Mouse (Mus musculus): ENCODE measurements around the gene Dgkz. TPM values are rescaled to one million over a fixed set of nuclear protein-coding genes. Genes with fewer than 3 reads are reported as not detected.
A peak's percentile ranks its signal among the peaks of the same experiment; 100 is the strongest.

Gene Dgkz
- polyA plus RNA-seq, 1 experiment from 2014 or later = 33.6 TPM

DNA sequence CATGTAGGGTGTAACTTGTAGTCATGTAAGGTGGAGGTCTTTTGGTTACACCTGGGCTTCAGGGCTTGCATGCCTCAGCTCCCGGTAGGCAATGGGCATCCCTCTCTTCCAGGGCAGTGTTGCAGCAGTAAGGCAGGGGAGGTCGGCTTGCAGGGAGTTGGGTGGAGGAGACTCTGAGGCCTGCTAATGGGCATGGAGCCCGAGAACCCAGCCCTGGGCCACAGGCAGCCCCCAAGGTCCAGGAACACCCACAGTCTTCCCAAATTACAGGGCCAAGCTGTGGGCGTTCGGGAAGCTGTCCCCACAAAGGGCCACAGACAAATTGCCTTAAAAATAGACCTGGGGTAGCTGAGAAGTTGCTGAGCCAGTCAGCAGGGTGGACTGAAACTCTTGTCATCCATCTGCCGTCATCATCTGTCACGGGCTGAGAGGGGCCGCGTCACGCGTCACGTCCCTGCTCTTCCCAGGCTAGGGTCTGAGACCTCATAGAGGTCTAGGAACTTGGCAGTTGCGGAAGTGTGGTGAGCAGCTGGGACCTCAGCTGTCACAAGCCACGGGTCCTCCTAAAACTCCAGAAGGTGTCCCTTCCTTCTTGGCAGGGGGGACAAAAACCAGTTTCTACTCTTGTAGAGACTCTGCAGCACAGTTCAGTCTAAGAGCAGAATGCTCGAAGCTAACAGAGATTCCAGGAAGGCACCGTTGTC is 22.4 kb upstream of the Dgkz start:
- no peak overlapping the region for H3K9ac ChIP-seq (replicated peaks; ENCODE audit: low read depth, low read length)
- H3K27ac ChIP-seq (ENCODE audit: low read length) = no peak overlapping the region
- ATAC-seq = no peak
- no peaks in the 10 kb centered on the region for H3K4me1 ChIP-seq (replicated peaks; ENCODE audit: control insufficient read depth, insufficient read depth, low read length)
- H3K4me3 ChIP-seq (replicated peaks; ENCODE audit: low read length) = no peak overlapping the region
- H3K27me3 ChIP-seq (replicated peaks; ENCODE audit: control insufficient read depth, insufficient read depth, low read length) = no peaks in the 10 kb centered on the region
- 83% methylated on average over 16 of the region's 16 CpGs for WGBS
- H3K9me3 ChIP-seq (ENCODE audit: control insufficient read depth, low read length) = no peaks in the 10 kb centered on the region
- no peaks in the 10 kb centered on the region for H3K36me3 ChIP-seq (ENCODE audit: control insufficient read depth, insufficient read depth)
- no peak overlapping the region for H3K4me2 ChIP-seq (ENCODE audit: low read length)

- H3K9ac ChIP-seq (replicated peaks; ENCODE audit: low read depth, low read length) = no peak overlapping the region
- H3K36me3 ChIP-seq (ENCODE audit: control insufficient read depth, insufficient read depth) = no peaks in the 10 kb centered on the region
- no peaks in the 10 kb centered on the region for H3K27me3 ChIP-seq (replicated peaks; ENCODE audit: control insufficient read depth, insufficient read depth, low read length)
- 91% methylated on average over 5 of the region's 5 CpGs for WGBS
- no peak overlapping the region for H3K4me3 ChIP-seq (replicated peaks; ENCODE audit: low read length)
- no peak overlapping the region for H3K4me2 ChIP-seq (ENCODE audit: low read length)
- H3K9me3 ChIP-seq (ENCODE audit: control insufficient read depth, low read length) = no peaks in the 10 kb centered on the region
- no peak overlapping the region for H3K27ac ChIP-seq (ENCODE audit: low read length)
- H3K4me1 ChIP-seq (replicated peaks; ENCODE audit: control insufficient read depth, insufficient read depth, low read length) = no peaks in the 10 kb centered on the region
- ATAC-seq = no peak
Measured at GRCm38 (mm10) chr2:91996006-91996405, 20.3 kb upstream of the Dgkz start.

DNA sequence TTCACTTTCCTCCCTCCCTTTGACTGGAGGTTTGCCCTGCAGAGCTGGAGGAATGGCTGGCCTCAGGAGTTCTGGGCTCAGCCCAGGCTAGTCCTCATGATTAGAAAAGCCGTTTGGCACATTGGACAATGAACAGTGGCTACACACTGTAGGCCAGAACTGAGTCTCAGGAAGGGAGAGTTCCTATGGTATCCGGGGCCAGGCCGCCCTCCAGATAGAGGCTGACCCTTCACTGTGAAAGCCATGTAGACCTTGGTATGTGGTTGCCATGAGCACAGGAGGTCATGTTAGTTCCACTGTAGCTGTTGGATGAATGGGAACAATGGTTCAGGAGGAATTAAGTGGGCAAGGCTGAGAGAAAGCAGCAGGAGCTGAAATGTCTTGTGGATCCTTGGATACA is 17.7 kb upstream of the Dgkz start:
- Histone ChIP-seq H3K4me1 (replicated peaks; ENCODE audit: control insufficient read depth, insufficient read depth, low read length) (no peaks in the 10 kb centered on the region), H3K9ac (replicated peaks; ENCODE audit: low read depth, low read length) (no peak overlapping the region), H3K9me3 (ENCODE audit: control insufficient read depth, low read length) (no peaks in the 10 kb centered on the region), H3K27me3 (replicated peaks; ENCODE audit: control insufficient read depth, insufficient read depth, low read length) (no peaks in the 10 kb centered on the region), H3K36me3 (ENCODE audit: control insufficient read depth, insufficient read depth) (no peaks in the 10 kb centered on the region), H3K27ac (ENCODE audit: low read length) (no peak overlapping the region), H3K4me2 (ENCODE audit: low read length) (no peak overlapping the region), H3K4me3 (replicated peaks; ENCODE audit: low read length) (no peak overlapping the region)
- ATAC-seq = no peak
- WGBS = 63% methylated on average over 3 of the region's 3 CpGs

DNA sequence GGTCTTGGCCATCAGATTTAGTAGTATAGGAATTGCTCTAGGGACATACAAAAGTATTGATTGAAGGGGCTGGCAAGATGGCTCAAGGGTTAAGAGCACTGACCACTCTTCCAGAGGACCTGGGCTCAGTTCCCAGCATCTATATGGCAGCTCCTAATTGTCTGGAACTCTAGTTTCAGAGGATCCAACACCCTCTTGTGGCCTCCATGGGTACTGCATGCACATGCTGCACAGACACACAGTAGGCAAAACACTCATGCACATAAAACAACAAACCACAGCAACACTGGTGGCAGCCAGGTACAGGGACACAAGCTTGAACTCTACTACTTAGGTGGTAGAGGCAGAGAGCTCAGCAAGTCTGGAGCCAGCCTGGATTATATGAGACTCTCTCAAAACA is 14.1 kb upstream of the Dgkz start:
- ATAC-seq = no peak
- H3K9ac ChIP-seq (replicated peaks; ENCODE audit: low read depth, low read length) = no peak overlapping the region
- H3K36me3 ChIP-seq (ENCODE audit: control insufficient read depth, insufficient read depth) = no peaks in the 10 kb centered on the region
- 0 out of 2 replicates have a peak, but pooled peaks cover 5% of the 10 kb centered on the region for H3K4me1 ChIP-seq (replicated peaks; ENCODE audit: control insufficient read depth, insufficient read depth, low read length)
- H3K9me3 ChIP-seq (ENCODE audit: control insufficient read depth, low read length) = no peaks in the 10 kb centered on the region
- H3K4me3 ChIP-seq (replicated peaks; ENCODE audit: low read length) = no peak overlapping the region
- H3K4me2 ChIP-seq (ENCODE audit: low read length) = no peak overlapping the region
- no peaks in the 10 kb centered on the region for H3K27me3 ChIP-seq (replicated peaks; ENCODE audit: control insufficient read depth, insufficient read depth, low read length)
- no peak overlapping the region for H3K27ac ChIP-seq (ENCODE audit: low read length)

- peak; percentile 46; the same call in 1 of the 2 replicates for ATAC-seq
- Histone ChIP-seq H3K36me3 (ENCODE audit: control insufficient read depth, insufficient read depth) (no peaks in the 10 kb centered on the region), H3K9me3 (ENCODE audit: control insufficient read depth, low read length) (no peaks in the 10 kb centered on the region), H3K4me1 (replicated peaks; ENCODE audit: control insufficient read depth, insufficient read depth, low read length) (peaks cover 11% of the 10 kb centered on the region; the same call in 1 of the 2 replicates), H3K27ac (ENCODE audit: low read length) (no peak overlapping the region), H3K4me2 (ENCODE audit: low read length) (no peak overlapping the region), H3K4me3 (replicated peaks; ENCODE audit: low read length) (no peak overlapping the region), H3K9ac (replicated peaks; ENCODE audit: low read depth, low read length) (no peak overlapping the region), H3K27me3 (replicated peaks; ENCODE audit: control insufficient read depth, insufficient read depth, low read length) (no peaks in the 10 kb centered on the region)
- 2% methylated on average over 3 of the region's 3 CpGs for WGBS
Measured at GRCm38 (mm10) chr2:91987542-91987941, 11.9 kb upstream of the Dgkz start.

GRCm38 (mm10) chr2:91986071-91986470 is 10.4 kb upstream of the Dgkz start:
- Histone ChIP-seq H3K9me3 (ENCODE audit: control insufficient read depth, low read length) (no peaks in the 10 kb centered on the region), H3K27ac (ENCODE audit: low read length) (no peak overlapping the region), H3K9ac (replicated peaks; ENCODE audit: low read depth, low read length) (no peak overlapping the region), H3K4me1 (replicated peaks; ENCODE audit: control insufficient read depth, insufficient read depth, low read length) (peaks cover 11% of the 10 kb centered on the region; the same call in 1 of the 2 replicates), H3K36me3 (ENCODE audit: control insufficient read depth, insufficient read depth) (no peaks in the 10 kb centered on the region), H3K27me3 (replicated peaks; ENCODE audit: control insufficient read depth, insufficient read depth, low read length) (no peaks in the 10 kb centered on the region), H3K4me3 (replicated peaks; ENCODE audit: low read length) (no peak overlapping the region), H3K4me2 (ENCODE audit: low read length) (no peak overlapping the region)
- ATAC-seq = peak; percentile 39
- 3% methylated on average over 5 of the region's 5 CpGs for WGBS

- Histone ChIP-seq H3K9ac (replicated peaks; ENCODE audit: low read depth, low read length) (no peak overlapping the region), H3K36me3 (ENCODE audit: control insufficient read depth, insufficient read depth) (no peaks in the 10 kb centered on the region), H3K9me3 (ENCODE audit: control insufficient read depth, low read length) (no peaks in the 10 kb centered on the region), H3K27ac (ENCODE audit: low read length) (no peak overlapping the region), H3K4me1 (replicated peaks; ENCODE audit: control insufficient read depth, insufficient read depth, low read length) (peaks cover 11% of the 10 kb centered on the region; the same call in 1 of the 2 replicates), H3K4me3 (replicated peaks; ENCODE audit: low read length) (no peak overlapping the region), H3K4me2 (ENCODE audit: low read length) (no peak overlapping the region), H3K27me3 (replicated peaks; ENCODE audit: control insufficient read depth, insufficient read depth, low read length) (no peaks in the 10 kb centered on the region)
- no peak for ATAC-seq
- WGBS = 43% methylated on average over 9 of the region's 9 CpGs
Measured at GRCm38 (mm10) chr2:91984906-91985525, 9.4 kb upstream of the Dgkz start.

- Histone ChIP-seq H3K36me3 (ENCODE audit: control insufficient read depth, insufficient read depth) (no peaks in the 10 kb centered on the region), H3K4me1 (replicated peaks; ENCODE audit: control insufficient read depth, insufficient read depth, low read length) (peaks cover 11% of the 10 kb centered on the region; the same call in 1 of the 2 replicates), H3K4me2 (ENCODE audit: low read length) (peak overlapping the region; percentile 39), H3K9me3 (ENCODE audit: control insufficient read depth, low read length) (no peaks in the 10 kb centered on the region), H3K4me3 (replicated peaks; ENCODE audit: low read length) (0 out of 2 replicates have a peak overlapping the region, but pooled peaks have one; percentile 1), H3K27me3 (replicated peaks; ENCODE audit: control insufficient read depth, insufficient read depth, low read length) (no peaks in the 10 kb centered on the region), H3K27ac (ENCODE audit: low read length) (no peak overlapping the region), H3K9ac (replicated peaks; ENCODE audit: low read depth, low read length) (peak overlapping the region; percentile 2; the same call in 1 of the 2 replicates)
- ATAC-seq = peak; percentile 65
- 2% methylated on average over 6 of the region's 13 CpGs for WGBS
Measured at GRCm38 (mm10) chr2:91984439-91984838, 8.8 kb upstream of the Dgkz start.

DNA sequence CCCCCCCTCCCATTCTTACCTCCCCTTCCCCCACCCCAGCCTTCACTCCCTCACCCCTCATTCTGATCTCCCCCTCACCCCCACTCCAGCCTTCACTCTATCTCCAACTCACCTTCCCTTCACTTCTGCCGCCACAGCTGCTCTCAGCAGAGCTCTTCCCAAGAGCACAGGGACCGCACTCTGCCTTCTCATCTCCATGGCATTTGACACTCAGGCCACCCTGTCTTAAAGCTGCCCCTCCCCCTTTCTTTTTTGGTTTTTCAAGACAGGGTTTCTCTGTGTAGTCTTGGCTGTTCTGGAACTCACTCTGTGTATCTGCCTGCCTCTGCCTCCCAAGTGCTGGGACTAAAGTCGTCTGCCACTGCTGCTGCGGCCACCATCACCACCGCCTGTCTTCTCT is 5.2 kb upstream of the Dgkz start:
- Histone ChIP-seq H3K4me3 (replicated peaks; ENCODE audit: low read length) (no peak overlapping the region), H3K9me3 (ENCODE audit: control insufficient read depth, low read length) (no peaks in the 10 kb centered on the region), H3K9ac (replicated peaks; ENCODE audit: low read depth, low read length) (no peak overlapping the region), H3K27ac (ENCODE audit: low read length) (no peak overlapping the region), H3K36me3 (ENCODE audit: control insufficient read depth, insufficient read depth) (no peaks in the 10 kb centered on the region), H3K4me2 (ENCODE audit: low read length) (no peak overlapping the region), H3K4me1 (replicated peaks; ENCODE audit: control insufficient read depth, insufficient read depth, low read length) (peaks cover 23% of the 10 kb centered on the region), H3K27me3 (replicated peaks; ENCODE audit: control insufficient read depth, insufficient read depth, low read length) (peaks cover 13% of the 10 kb centered on the region; the same call in 1 of the 2 replicates)
- WGBS = 61% methylated on average over 5 of the region's 5 CpGs
- no peak for ATAC-seq

Measured in forebrain, embryonic 16.5 days (tissue).